Mouse (Mus musculus): ENCODE results near the gene Cabp7. TPM values are rescaled to one million over a fixed set of nuclear protein-coding genes. Genes with fewer than 3 reads are reported as not detected.
"Not testable (repeated sequence)": the region's sequence is repeated elsewhere in the genome, so short reads cannot be mapped to it uniquely, and the experiment has no call there.

Cabp7 gene
- total and polyA plus RNA-seq, 3 experiments: 0.51 TPM; not detected in 2

GRCm38 (mm10) chr11:4710188-4710587, 36.4 kb downstream of the Cabp7 start:
- H3K27ac ChIP-seq (ENCODE audit: insufficient read depth, low read depth); H3K27me3 ChIP-seq (replicated peaks); H3K4me3 ChIP-seq (replicated peaks in 1 of 3; ENCODE audit: low read depth in 2 of 3, low read length in 2 of 3, poor library complexity in 1 of 3); H3K9ac ChIP-seq (ENCODE audit: insufficient read depth, low read depth); DNase-seq (ENCODE audit: extremely low read depth); dilution Hi-C loops (cut with MboI; ENCODE audit: extremely low pct_ligation_motif_present, extremely low pct_unique_long_range_greater_than_20kb, low sequenced_read_pairs); in situ Hi-C loops (cut with MboI; ENCODE audit: low pct_ligation_motif_present, low pct_unique_long_range_greater_than_20kb, low sequenced_read_pairs); H3K4me2 ChIP-seq (ENCODE audit: insufficient read depth, low read depth, poor library complexity, severe bottlenecking); H3K79me2 ChIP-seq (replicated peaks; ENCODE audit: control insufficient read depth, extremely low read depth, insufficient read depth, poor library complexity, severe bottlenecking); H3K9me3 ChIP-seq (replicated peaks; ENCODE audit: low read length): not testable (repeated sequence)
- Histone ChIP-seq H3K4me1 (ENCODE audit: control insufficient read depth in 1 of 2, insufficient read depth in 2 of 2) (peaks cover 11 to 48% of the 10 kb centered on the region in 2 experiments), H3K36me3 (replicated peaks in 1 of 2; ENCODE audit: control insufficient read depth in 1 of 2, insufficient read depth in 1 of 2, low read length in 1 of 2) (peaks cover 0 to 22% of the 10 kb centered on the region in 2 experiments)
- peak; percentile 60; the same call in 1 of the 2 replicates for TF ChIP-seq ZNF384 (IDR thresholded peaks at IDR 0.05; ENCODE audit: low read depth, low read length)

GRCm38 (mm10) chr11:4705178-4705577, 41.4 kb downstream of the Cabp7 start:
- in situ Hi-C loops (cut with MboI; ENCODE audit: low pct_ligation_motif_present, low pct_unique_long_range_greater_than_20kb, low sequenced_read_pairs) (no loop called here), dilution Hi-C loops (cut with MboI; ENCODE audit: extremely low pct_ligation_motif_present, extremely low pct_unique_long_range_greater_than_20kb, low sequenced_read_pairs) (no loop called here)
- Histone ChIP-seq H3K4me1 (ENCODE audit: control insufficient read depth in 1 of 2, insufficient read depth in 2 of 2) (peaks cover 3 to 31% of the 10 kb centered on the region in 2 experiments; a peak in 3 of 4 replicates), H3K9ac (ENCODE audit: insufficient read depth, low read depth) (peak overlapping the region; percentile 86), H3K36me3 (replicated peaks in 1 of 2; ENCODE audit: control insufficient read depth in 1 of 2, insufficient read depth in 1 of 2, low read length in 1 of 2) (peaks cover 12 to 30% of the 10 kb centered on the region in 2 experiments), H3K27ac (ENCODE audit: insufficient read depth, low read depth) (no peak overlapping the region), H3K4me2 (ENCODE audit: insufficient read depth, low read depth, poor library complexity, severe bottlenecking) (peak overlapping the region; percentile 87), H3K79me2 (replicated peaks; ENCODE audit: control insufficient read depth, extremely low read depth, insufficient read depth, poor library complexity, severe bottlenecking) (peaks cover 29% of the 10 kb centered on the region), H3K4me3 (replicated peaks in 1 of 3; ENCODE audit: low read depth in 2 of 3, low read length in 2 of 3, poor library complexity in 1 of 3) (peak overlapping the region; percentile 56 to 97 (median 90)), H3K9me3 (replicated peaks; ENCODE audit: low read length) (no peaks in the 10 kb centered on the region), H3K27me3 (replicated peaks) (no peaks in the 10 kb centered on the region)
- TF ChIP-seq UBTF (IDR thresholded peaks at IDR 0.05; ENCODE audit: low read depth, low read length) (no peak), MAX (IDR thresholded peaks at IDR 0.05; ENCODE audit: low read length) (no peak), IRF4 (IDR thresholded peaks at IDR 0.05; ENCODE audit: low read depth, low read length) (0 out of 2 replicates have a peak, but pooled peaks have one; percentile 13)
- no peak for DNase-seq (ENCODE audit: extremely low read depth)

- peak; percentile 98 for DNase-seq (ENCODE audit: extremely low read depth)
- peak within 1 kb of the TSS; percentile 59 for H3K27ac ChIP-seq (ENCODE audit: insufficient read depth, low read depth)
- peak within 1 kb of the TSS; percentile 56 to 97 (median 90) for H3K4me3 ChIP-seq (replicated peaks in 1 of 3; ENCODE audit: low read depth in 2 of 3, low read length in 2 of 3, poor library complexity in 1 of 3)
- no peaks in the 10 kb centered on the region for H3K9me3 ChIP-seq (replicated peaks; ENCODE audit: low read length)
- in situ Hi-C loops (cut with MboI; ENCODE audit: low pct_ligation_motif_present, low pct_unique_long_range_greater_than_20kb, low sequenced_read_pairs) (no loop called here), dilution Hi-C loops (cut with MboI; ENCODE audit: extremely low pct_ligation_motif_present, extremely low pct_unique_long_range_greater_than_20kb, low sequenced_read_pairs) (no loop called here)
- H3K4me2 ChIP-seq (ENCODE audit: insufficient read depth, low read depth, poor library complexity, severe bottlenecking): peak within 1 kb of the TSS; percentile 93
- H3K27me3 ChIP-seq (replicated peaks): no peaks in the 10 kb centered on the region
- peaks cover 3 to 31% of the 10 kb centered on the region in 2 experiments; a peak in 3 of 4 replicates for H3K4me1 ChIP-seq (ENCODE audit: control insufficient read depth in 1 of 2, insufficient read depth in 2 of 2)
- peak within 1 kb of the TSS; percentile 86 for H3K9ac ChIP-seq (ENCODE audit: insufficient read depth, low read depth)
- peaks cover 29% of the 10 kb centered on the region for H3K79me2 ChIP-seq (replicated peaks; ENCODE audit: control insufficient read depth, extremely low read depth, insufficient read depth, poor library complexity, severe bottlenecking)
- peaks cover 12 to 25% of the 10 kb centered on the region in 2 experiments for H3K36me3 ChIP-seq (replicated peaks in 1 of 2; ENCODE audit: control insufficient read depth in 1 of 2, insufficient read depth in 1 of 2, low read length in 1 of 2)
- TF ChIP-seq SMC3 (IDR thresholded peaks at IDR 0.05; ENCODE audit: low read depth, low read length): peak; percentile 6; the same call in 1 of the 2 replicates
- TF ChIP-seq NRF1 (IDR thresholded peaks at IDR 0.05; ENCODE audit: low read depth, low read length): peak; percentile 88
- no peak for TF ChIP-seq ZC3H11A (IDR thresholded peaks at IDR 0.05; ENCODE audit: low read depth, low read length)
- TF ChIP-seq TBP (conservative IDR thresholded peaks at IDR 0.05; ENCODE audit: low read depth, low read length): peak; percentile 82
- peak; percentile 88; the same call in 1 of the 2 replicates for TF ChIP-seq E2F4 (IDR thresholded peaks at IDR 0.05; ENCODE audit: insufficient replicate concordance, low read depth, low read length)
- no peak for TF ChIP-seq PAX5 (IDR thresholded peaks at IDR 0.05; ENCODE audit: low read length)
- no peak for TF ChIP-seq ZKSCAN1 (IDR thresholded peaks at IDR 0.05; ENCODE audit: borderline replicate concordance, low read depth, low read length)
- no peak for TF ChIP-seq CHD1 (IDR thresholded peaks at IDR 0.05; ENCODE audit: low read depth, low read length)
- peak; percentile 76 for TF ChIP-seq CHD2 (IDR thresholded peaks at IDR 0.05; ENCODE audit: low read length)
- peak; percentile 44; the same call in 1 of the 2 replicates for TF ChIP-seq MEF2A (IDR thresholded peaks at IDR 0.05; ENCODE audit: borderline replicate concordance, low read depth, low read length)
- TF ChIP-seq MYC (IDR thresholded peaks at IDR 0.05; ENCODE audit: low read depth, low read length): peak; percentile 89
- no peak for TF ChIP-seq CTCF (conservative IDR thresholded peaks at IDR 0.05 in 1 of 2, IDR thresholded peaks at IDR 0.05 in 1 of 2; ENCODE audit: low read depth in 2 of 2, low read length in 2 of 2)
- peak; percentile 93 for TF ChIP-seq NELFE (IDR thresholded peaks at IDR 0.05; ENCODE audit: low read depth, low read length)
- no peak for TF ChIP-seq MAFK (IDR thresholded peaks at IDR 0.05; ENCODE audit: insufficient replicate concordance, low read length)
- peak; percentile 93 for TF ChIP-seq ZMIZ1 (IDR thresholded peaks at IDR 0.05; ENCODE audit: low read depth, low read length)
- peak; percentile 41; the same call in 1 of the 2 replicates for TF ChIP-seq IRF4 (IDR thresholded peaks at IDR 0.05; ENCODE audit: low read depth, low read length)
- no peak for TF ChIP-seq JUN (IDR thresholded peaks at IDR 0.05; ENCODE audit: insufficient read depth, low read depth, low read length)
- no peak for TF ChIP-seq JUND (conservative IDR thresholded peaks at IDR 0.05; ENCODE audit: low read depth, low read length)
- TF ChIP-seq EP300 (IDR thresholded peaks at IDR 0.05; ENCODE audit: low read length): no peak
- TF ChIP-seq BHLHE40 (IDR thresholded peaks at IDR 0.05; ENCODE audit: low read depth, low read length): no peak
These were observed 42.3 kb downstream of the Cabp7 start, which contains the start of the genes Uqcr10 and Zmat5 for GRCm38 (mm10) chr11:4704072-4704964. Gene Uqcr10 (minus strand): TSS chr11:4704342. Gene Zmat5 (plus strand): TSS chr11:4704678.
